Comparison of ENCODE assay signal across 8 mouse cellular contexts in the genomic region with DNA sequence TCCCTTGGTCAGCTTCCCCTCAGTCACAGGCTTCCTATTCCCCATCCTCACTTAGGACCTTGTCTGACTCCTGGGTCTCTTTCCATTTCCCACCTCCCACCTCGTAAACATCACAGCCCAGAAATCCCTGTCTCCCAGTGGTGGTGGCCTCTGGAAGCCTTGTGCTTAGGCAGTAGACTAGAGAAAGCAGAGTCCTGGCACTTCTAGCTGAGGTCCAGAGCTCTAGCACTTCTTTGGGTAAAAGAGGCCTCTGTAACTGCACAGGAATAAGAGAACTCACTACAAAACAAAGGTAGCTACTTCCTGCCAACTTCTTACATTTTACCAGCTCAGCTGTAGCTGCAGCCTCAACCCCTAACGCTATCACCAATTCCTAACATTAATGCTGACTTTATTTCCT. TPM values are rescaled to one million over a fixed set of nuclear protein-coding genes. Genes with fewer than 3 reads are reported as not detected.
A peak's percentile ranks its signal among the peaks of the same experiment; 100 is the strongest.
DNase-seq lines count a peak whose midpoint lies in the region; ATAC-seq and TF ChIP-seq lines count a peak whose summit lies in the region.

No protein-coding gene starts in this region.

- peaks cover 30% of the 10 kb centered on the region for H3K4me1 ChIP-seq in lung, adult 2 months (ENCODE audit: control insufficient read depth, insufficient read depth, low read length)
- H3K4me1 ChIP-seq in embryonic facial prominence, embryonic 12.5 days, result peaks cover 52% of the 10 kb centered on the region
- H3K4me1 ChIP-seq in intestine, postnatal 0 days (replicated peaks; ENCODE audit: control insufficient read depth, insufficient read depth, low read length), result peaks cover 2% of the 10 kb centered on the region; the same call in 1 of the 2 replicates
- H3K4me1 ChIP-seq in olfactory bulb, adult 2 months (ENCODE audit: control insufficient read depth, insufficient read depth, low read length), result peaks cover 33% of the 10 kb centered on the region

- H3K36me3 ChIP-seq in embryonic facial prominence, embryonic 12.5 days, result peaks cover 22% of the 10 kb centered on the region
- H3K36me3 ChIP-seq in intestine, postnatal 0 days (ENCODE audit: control insufficient read depth, insufficient read depth), result peaks cover 24% of the 10 kb centered on the region

- peak overlapping the region; percentile 82 for H3K4me2 ChIP-seq in embryonic facial prominence, embryonic 12.5 days (replicated peaks)
- H3K4me2 ChIP-seq in intestine, postnatal 0 days (replicated peaks; ENCODE audit: low read depth), result peak overlapping the region; percentile 72

- peak overlapping the region; percentile 99; the same call in 1 of the 2 replicates for H3K27ac ChIP-seq in embryonic facial prominence, embryonic 12.5 days
- H3K27ac ChIP-seq in intestine, postnatal 0 days (ENCODE audit: low read depth, low read length), result peak overlapping the region; percentile 36; the same call in 1 of the 2 replicates
- H3K27ac ChIP-seq in olfactory bulb, adult 2 months (ENCODE audit: insufficient read depth, low read depth, low read length), result no peak overlapping the region

- DNase-seq in lung, adult 2 months, result no peak
- no peak for DNase-seq in lung, postnatal 14 days
- no peak for DNase-seq in adrenal gland, postnatal 4 days (ENCODE audit: low spot score in 2 of 2)
- DNase-seq in retina, postnatal 1 day, result no peak
- DNase-seq in layer of hippocampus, postnatal 14 days (ENCODE audit: low spot score in 2 of 2), result no peak

- ATAC-seq in embryonic facial prominence, embryonic 12.5 days (ENCODE audit: insufficient number of reproducible peaks, insufficient read depth, low FRiP score, low TSS enrichment), result no peak
- ATAC-seq in intestine, postnatal 0 days, result no peak

- H3K4me3 ChIP-seq in lung, adult 2 months (replicated peaks; ENCODE audit: extremely low read depth, low read depth, low read length), result peak overlapping the region; percentile 22
- peak overlapping the region; percentile 93 for H3K4me3 ChIP-seq in embryonic facial prominence, embryonic 12.5 days
- peak overlapping the region; percentile 81 for H3K4me3 ChIP-seq in intestine, postnatal 0 days (ENCODE audit: low read depth, low read length)
- H3K4me3 ChIP-seq in olfactory bulb, adult 2 months (ENCODE audit: insufficient read depth, low read depth, low read length), result peak overlapping the region; percentile 28

- H3K9me3 ChIP-seq in embryonic facial prominence, embryonic 12.5 days, result no peaks in the 10 kb centered on the region
- no peaks in the 10 kb centered on the region for H3K9me3 ChIP-seq in intestine, postnatal 0 days (ENCODE audit: control insufficient read depth)

- WGBS in lung, adult 2 months, result 2% methylated on average over 2 of the region's 2 CpGs
- 30% methylated on average over 2 of the region's 2 CpGs for WGBS in embryonic facial prominence, embryonic 12.5 days
- WGBS in intestine, postnatal 0 days, result 10% methylated on average over 2 of the region's 2 CpGs
- 16% methylated on average over 2 of the region's 2 CpGs for WGBS in olfactory bulb, adult 2 months

- H3K9ac ChIP-seq in embryonic facial prominence, embryonic 12.5 days, result peak overlapping the region; percentile 95
- H3K9ac ChIP-seq in intestine, postnatal 0 days (ENCODE audit: low read depth, low read length), result peak overlapping the region; percentile 87

- H3K27me3 ChIP-seq in embryonic facial prominence, embryonic 12.5 days, result no peaks in the 10 kb centered on the region
- H3K27me3 ChIP-seq in intestine, postnatal 0 days (replicated peaks; ENCODE audit: control insufficient read depth, insufficient read depth, low read length), result no peaks in the 10 kb centered on the region

- TF ChIP-seq CTCF in lung, adult 2 months (IDR thresholded peaks at IDR 0.05; ENCODE audit: insufficient read depth, low read length), result no peak
- TF ChIP-seq CTCF in intestine, postnatal 0 days (IDR thresholded peaks at IDR 0.05; ENCODE audit: low read depth), result no peak
- TF ChIP-seq CTCF in olfactory bulb, adult 2 months (IDR thresholded peaks at IDR 0.05; ENCODE audit: insufficient read depth, low read depth, low read length), result no peak

- TF ChIP-seq POLR2A in lung, adult 2 months (IDR thresholded peaks at IDR 0.05; ENCODE audit: borderline replicate concordance, extremely low read depth, low read depth, low read length), result no peak
- no peak for TF ChIP-seq POLR2A in olfactory bulb, adult 2 months (IDR thresholded peaks at IDR 0.05; ENCODE audit: insufficient read depth, low read depth, low read length)

RNA-seq across cellular contexts. Expression of a gene that starts 1.2 kb away (rescaled TPM):
- polyA plus RNA-seq in lung, adult 2 months (2012; rRNA removed), result 86.4 and 95.1 TPM in 2 replicates
- 43.5 and 49.9 TPM in 2 replicates for polyA plus RNA-seq in embryonic facial prominence, embryonic 12.5 days (2016; fragmentation: Nextera tagmentation; extraction: Ambion mirVana)
- polyA plus RNA-seq in intestine, postnatal 0 days (2015; fragmentation: Nextera tagmentation; extraction: Ambion mirVana), result 102 and 114 TPM in 2 replicates
- polyA plus RNA-seq in olfactory bulb, adult 2 months (2012; ENCODE audit: insufficient read depth, insufficient read length, low replicate concordance, missing spikeins), result not detected in 2 replicates
- total RNA-seq in adrenal gland, postnatal 4 days (2021), result 100 to 1,000 TPM; 130 to 160 TPM
- total RNA-seq in layer of hippocampus, postnatal 14 days (2021), result 10 to 100 TPM; 74.0 TPM

RNA-seq across cellular contexts. Expression of a gene that starts 1.5 kb away (rescaled TPM):
- 179 and 197 TPM in 2 replicates for polyA plus RNA-seq in lung, adult 2 months (2012; rRNA removed)
- polyA plus RNA-seq in embryonic facial prominence, embryonic 12.5 days (2016; fragmentation: Nextera tagmentation; extraction: Ambion mirVana), result 71.0 and 73.9 TPM in 2 replicates
- polyA plus RNA-seq in intestine, postnatal 0 days (2015; fragmentation: Nextera tagmentation; extraction: Ambion mirVana), result 41.6 and 47.7 TPM in 2 replicates
- polyA plus RNA-seq in olfactory bulb, adult 2 months (2012; ENCODE audit: insufficient read depth, insufficient read length, low replicate concordance, missing spikeins), result 147 TPM in 1 of 2 replicates, not detected in the other
- total RNA-seq in adrenal gland, postnatal 4 days (2021), result 100 to 1,000 TPM; 209 to 246 TPM
- 10 to 100 TPM; 46.0 to 52.1 TPM for total RNA-seq in layer of hippocampus, postnatal 14 days (2021)

RNA-seq across cellular contexts. Expression of a gene that starts 17.5 kb away (rescaled TPM):
- 39.0 and 47.3 TPM in 2 replicates for polyA plus RNA-seq in lung, adult 2 months (2012; rRNA removed)
- 33.8 and 37.7 TPM in 2 replicates for polyA plus RNA-seq in embryonic facial prominence, embryonic 12.5 days (2016; fragmentation: Nextera tagmentation; extraction: Ambion mirVana)
- 11.3 and 13.0 TPM in 2 replicates for polyA plus RNA-seq in intestine, postnatal 0 days (2015; fragmentation: Nextera tagmentation; extraction: Ambion mirVana)
- 242 TPM in 1 of 2 replicates, not detected in the other for polyA plus RNA-seq in olfactory bulb, adult 2 months (2012; ENCODE audit: insufficient read depth, insufficient read length, low replicate concordance, missing spikeins)
- 10 to 100 TPM; 65.3 to 68.5 TPM for total RNA-seq in adrenal gland, postnatal 4 days (2021)
- 10 to 100 TPM; 44.5 to 55.8 TPM for total RNA-seq in layer of hippocampus, postnatal 14 days (2021)

RNA-seq across cellular contexts. Expression of a gene that starts 17.7 kb away (rescaled TPM):
- 19.4 and 26.0 TPM in 2 replicates for polyA plus RNA-seq in lung, adult 2 months (2012; rRNA removed)
- polyA plus RNA-seq in embryonic facial prominence, embryonic 12.5 days (2016; fragmentation: Nextera tagmentation; extraction: Ambion mirVana), result 32.0 and 34.0 TPM in 2 replicates
- polyA plus RNA-seq in intestine, postnatal 0 days (2015; fragmentation: Nextera tagmentation; extraction: Ambion mirVana), result 5.2 and 5.3 TPM in 2 replicates
- not detected in 2 replicates for polyA plus RNA-seq in olfactory bulb, adult 2 months (2012; ENCODE audit: insufficient read depth, insufficient read length, low replicate concordance, missing spikeins)
- 10 to 100 TPM; 17.8 to 18.2 TPM for total RNA-seq in adrenal gland, postnatal 4 days (2021)
- 10 to 100 TPM; 56.1 to 60.6 TPM for total RNA-seq in layer of hippocampus, postnatal 14 days (2021)

RNA-seq across cellular contexts. Expression of a gene that starts 23.3 kb away (rescaled TPM):
- polyA plus RNA-seq in lung, adult 2 months (2012; rRNA removed), result 0.24 TPM in 1 of 2 replicates, not detected in the other
- 1.5 and 2.1 TPM in 2 replicates for polyA plus RNA-seq in embryonic facial prominence, embryonic 12.5 days (2016; fragmentation: Nextera tagmentation; extraction: Ambion mirVana)
- not detected in 2 replicates for polyA plus RNA-seq in intestine, postnatal 0 days (2015; fragmentation: Nextera tagmentation; extraction: Ambion mirVana)
- not detected in 2 replicates for polyA plus RNA-seq in olfactory bulb, adult 2 months (2012; ENCODE audit: insufficient read depth, insufficient read length, low replicate concordance, missing spikeins)
- 1 to 10 TPM; 1.4 to 2.2 TPM for total RNA-seq in adrenal gland, postnatal 4 days (2021)
- total RNA-seq in layer of hippocampus, postnatal 14 days (2021), result not detected

Comparison
In these comparisons a context has a peak if more than half of its experiments do, and no peak if none do; other contexts are left out.
1. H3K4me3 ChIP-seq: peak in every context shown above with its lines; median percentile 93 in embryonic facial prominence, embryonic 12.5 days; 81 in intestine, postnatal 0 days; 28 in olfactory bulb, adult 2 months; 22 in lung, adult 2 months.
2. RNA of a gene that starts 1.2 kb away (polyA plus RNA-seq): 102 to 114 TPM in intestine, postnatal 0 days, 86.4 to 95.1 TPM in lung, adult 2 months and 43.5 to 49.9 TPM in embryonic facial prominence, embryonic 12.5 days; not detected in olfactory bulb, adult 2 months; every median in the first group is over 10 times any median in the second.